Mouse (Mus musculus): ENCODE results near the gene Myrf. TPM values are rescaled to one million over a fixed set of nuclear protein-coding genes. Genes with fewer than 3 reads are reported as not detected.

Gene Myrf
- polyA plus RNA-seq, 1 experiment from 2014 or later: 5.0 TPM

- DNase-seq (ENCODE audit: low spot score): no peak
- H3K4me1 ChIP-seq (ENCODE audit: insufficient read depth, low read depth, low read length): 0 out of 2 replicates have a peak, but pooled peaks cover 2% of the 10 kb centered on the region
- H3K9me3 ChIP-seq (ENCODE audit: low read length): no peaks in the 10 kb centered on the region
- no peak overlapping the region for H3K9ac ChIP-seq (replicated peaks; ENCODE audit: low read depth)
- ATAC-seq: no peak
- TF ChIP-seq EP300 (IDR thresholded peaks at IDR 0.05) (no peak), CTCF (IDR thresholded peaks at IDR 0.05) (no peak)
- no peak overlapping the region for H3K4me3 ChIP-seq (ENCODE audit: low read depth, low read length)
- 65% methylated on average over 2 of the region's 2 CpGs for WGBS
- no peak overlapping the region for H3K4me2 ChIP-seq (replicated peaks; ENCODE audit: low read depth, low read length)
- peaks cover 18% of the 10 kb centered on the region; the same call in 1 of the 2 replicates for H3K36me3 ChIP-seq (ENCODE audit: insufficient read depth, low read length)
- no peaks in the 10 kb centered on the region for H3K27me3 ChIP-seq (replicated peaks; ENCODE audit: insufficient read depth, low read length)
- H3K27ac ChIP-seq (ENCODE audit: low read length): no peak overlapping the region
Observed at GRCm38 (mm10) chr19:10198286-10198685, 42.3 kb downstream of the Myrf start.

GRCm38 (mm10) chr19:10197130-10197529 lies 43.4 kb downstream of the Myrf start:
- TF ChIP-seq CTCF (IDR thresholded peaks at IDR 0.05) (no peak), EP300 (IDR thresholded peaks at IDR 0.05) (no peak)
- Histone ChIP-seq H3K36me3 (ENCODE audit: insufficient read depth, low read length) (peaks cover 18% of the 10 kb centered on the region; the same call in 1 of the 2 replicates), H3K9me3 (ENCODE audit: low read length) (no peaks in the 10 kb centered on the region), H3K4me3 (ENCODE audit: low read depth, low read length) (no peak overlapping the region), H3K4me2 (replicated peaks; ENCODE audit: low read depth, low read length) (no peak overlapping the region), H3K27ac (ENCODE audit: low read length) (no peak overlapping the region), H3K4me1 (ENCODE audit: insufficient read depth, low read depth, low read length) (no peaks in the 10 kb centered on the region), H3K9ac (replicated peaks; ENCODE audit: low read depth) (no peak overlapping the region), H3K27me3 (replicated peaks; ENCODE audit: insufficient read depth, low read length) (no peaks in the 10 kb centered on the region)
- DNase-seq (ENCODE audit: low spot score): no peak
- 88% methylated on average over 4 of the region's 4 CpGs for WGBS
- ATAC-seq: no peak

- WGBS: 66% methylated on average over 5 of the region's 5 CpGs
- ATAC-seq (no peak), DNase-seq (ENCODE audit: low spot score) (no peak)
- H3K9ac ChIP-seq (replicated peaks; ENCODE audit: low read depth): no peak overlapping the region
- H3K9me3 ChIP-seq (ENCODE audit: low read length): no peaks in the 10 kb centered on the region
- H3K4me2 ChIP-seq (replicated peaks; ENCODE audit: low read depth, low read length): no peak overlapping the region
- no peaks in the 10 kb centered on the region for H3K27me3 ChIP-seq (replicated peaks; ENCODE audit: insufficient read depth, low read length)
- H3K4me1 ChIP-seq (ENCODE audit: insufficient read depth, low read depth, low read length): no peaks in the 10 kb centered on the region
- no peak overlapping the region; the same call in 1 of the 2 replicates for H3K27ac ChIP-seq (ENCODE audit: low read length)
- no peak overlapping the region for H3K4me3 ChIP-seq (ENCODE audit: low read depth, low read length)
- H3K36me3 ChIP-seq (ENCODE audit: insufficient read depth, low read length): peaks cover 10% of the 10 kb centered on the region; the same call in 1 of the 2 replicates
- TF ChIP-seq EP300 (IDR thresholded peaks at IDR 0.05): no peak
- TF ChIP-seq CTCF (IDR thresholded peaks at IDR 0.05): no peak
Observed at GRCm38 (mm10) chr19:10195252-10195651, 45.3 kb downstream of the Myrf start.

- no peaks in the 10 kb centered on the region for H3K27me3 ChIP-seq (replicated peaks; ENCODE audit: insufficient read depth, low read length)
- H3K9ac ChIP-seq (replicated peaks; ENCODE audit: low read depth): no peak overlapping the region
- H3K4me3 ChIP-seq (ENCODE audit: low read depth, low read length): no peak overlapping the region
- no peak overlapping the region for H3K27ac ChIP-seq (ENCODE audit: low read length)
- no peaks in the 10 kb centered on the region for H3K9me3 ChIP-seq (ENCODE audit: low read length)
- H3K36me3 ChIP-seq (ENCODE audit: insufficient read depth, low read length): peaks cover 3% of the 10 kb centered on the region; the same call in 1 of the 2 replicates
- WGBS: 80% methylated on average over 11 of the region's 11 CpGs
- no peak for TF ChIP-seq EP300 (IDR thresholded peaks at IDR 0.05)
- no peak for TF ChIP-seq CTCF (IDR thresholded peaks at IDR 0.05)
- no peak for DNase-seq (ENCODE audit: low spot score)
- no peak overlapping the region for H3K4me2 ChIP-seq (replicated peaks; ENCODE audit: low read depth, low read length)
- H3K4me1 ChIP-seq (ENCODE audit: insufficient read depth, low read depth, low read length): no peaks in the 10 kb centered on the region
- no peak for ATAC-seq
Observed at GRCm38 (mm10) chr19:10194337-10194736, 46.2 kb downstream of the Myrf start.

- no peaks in the 10 kb centered on the region for H3K9me3 ChIP-seq (ENCODE audit: low read length)
- H3K4me2 ChIP-seq (replicated peaks; ENCODE audit: low read depth, low read length): no peak overlapping the region
- H3K36me3 ChIP-seq (ENCODE audit: insufficient read depth, low read length): peaks cover 10% of the 10 kb centered on the region; the same call in 1 of the 2 replicates
- H3K4me3 ChIP-seq (ENCODE audit: low read depth, low read length): no peak overlapping the region
- H3K27me3 ChIP-seq (replicated peaks; ENCODE audit: insufficient read depth, low read length): no peaks in the 10 kb centered on the region
- no peak overlapping the region for H3K9ac ChIP-seq (replicated peaks; ENCODE audit: low read depth)
- 54% methylated on average over 7 of the region's 7 CpGs for WGBS
- H3K27ac ChIP-seq (ENCODE audit: low read length): no peak overlapping the region
- ATAC-seq: no peak
- DNase-seq (ENCODE audit: low spot score): peak; percentile 33
- H3K4me1 ChIP-seq (ENCODE audit: insufficient read depth, low read depth, low read length): no peaks in the 10 kb centered on the region
- no peak for TF ChIP-seq EP300 (IDR thresholded peaks at IDR 0.05)
- TF ChIP-seq CTCF (IDR thresholded peaks at IDR 0.05): no peak
Observed at GRCm38 (mm10) chr19:10191326-10191725, 49.2 kb downstream of the Myrf start.

- H3K27me3 ChIP-seq (replicated peaks; ENCODE audit: insufficient read depth, low read length): no peaks in the 10 kb centered on the region
- H3K36me3 ChIP-seq (ENCODE audit: insufficient read depth, low read length): peaks cover 10% of the 10 kb centered on the region; the same call in 1 of the 2 replicates
- WGBS: 28% methylated on average over 2 of the region's 2 CpGs
- no peaks in the 10 kb centered on the region for H3K9me3 ChIP-seq (ENCODE audit: low read length)
- no peak overlapping the region for H3K9ac ChIP-seq (replicated peaks; ENCODE audit: low read depth)
- ATAC-seq (peak; percentile 52), DNase-seq (ENCODE audit: low spot score) (peak; percentile 76)
- H3K27ac ChIP-seq (ENCODE audit: low read length): no peak overlapping the region
- no peak overlapping the region for H3K4me3 ChIP-seq (ENCODE audit: low read depth, low read length)
- H3K4me2 ChIP-seq (replicated peaks; ENCODE audit: low read depth, low read length): no peak overlapping the region
- TF ChIP-seq EP300 (IDR thresholded peaks at IDR 0.05): no peak
- peak; percentile 86 for TF ChIP-seq CTCF (IDR thresholded peaks at IDR 0.05)
- no peaks in the 10 kb centered on the region for H3K4me1 ChIP-seq (ENCODE audit: insufficient read depth, low read depth, low read length)
Observed at GRCm38 (mm10) chr19:10190796-10191195, 49.8 kb downstream of the Myrf start.

- DNase-seq (ENCODE audit: low spot score): no peak
- 90% methylated on average over 8 of the region's 8 CpGs for WGBS
- Histone ChIP-seq H3K27me3 (replicated peaks; ENCODE audit: insufficient read depth, low read length) (no peaks in the 10 kb centered on the region), H3K4me2 (replicated peaks; ENCODE audit: low read depth, low read length) (no peak overlapping the region), H3K36me3 (ENCODE audit: insufficient read depth, low read length) (peaks cover 10% of the 10 kb centered on the region; the same call in 1 of the 2 replicates), H3K27ac (ENCODE audit: low read length) (no peak overlapping the region), H3K9ac (replicated peaks; ENCODE audit: low read depth) (no peak overlapping the region), H3K9me3 (ENCODE audit: low read length) (no peaks in the 10 kb centered on the region), H3K4me3 (ENCODE audit: low read depth, low read length) (no peak overlapping the region), H3K4me1 (ENCODE audit: insufficient read depth, low read depth, low read length) (no peaks in the 10 kb centered on the region)
- TF ChIP-seq CTCF (IDR thresholded peaks at IDR 0.05): no peak
- no peak for TF ChIP-seq EP300 (IDR thresholded peaks at IDR 0.05)
- no peak for ATAC-seq
Observed at GRCm38 (mm10) chr19:10189940-10190339, 50.6 kb downstream of the Myrf start.
